ENCODE assay signal across 24 mouse cellular contexts in genomic region chr9:44049381-44050165, GRCm38 (mm10). TPM values are rescaled to one million over a fixed set of nuclear protein-coding genes. Genes with fewer than 3 reads are reported as not detected.
DNase-seq lines count a peak whose midpoint lies in the region; ATAC-seq and TF ChIP-seq lines count a peak whose summit lies in the region.
"Had no signal": no experiment of that assay in that cellular context is flagged by ENCODE, and none has a peak within 500 bp of the region (broad histone marks: within the 10 kb centered on the region; RNA-seq: fewer than 3 reads in every experiment).

No protein-coding gene starts in this region.

- no peaks in the 10 kb centered on the region for H3K79me2 ChIP-seq in MEL (ENCODE audit: control insufficient read depth, insufficient read depth, low read length, poor library complexity)

- no peak overlapping the region for H3K27ac ChIP-seq in hindbrain, postnatal 0 days
- no peak overlapping the region for H3K27ac ChIP-seq in hindbrain, embryonic 11.5 days (ENCODE audit: low read depth, low read length)
- H3K27ac ChIP-seq in MEL (ENCODE audit: control insufficient read depth, low read depth, low read length), result 0 out of 2 replicates have a peak overlapping the region, but pooled peaks have one; percentile 2
- H3K27ac ChIP-seq: embryonic facial prominence, embryonic 12.5 days; forebrain, embryonic 12.5 days; heart, adult 2 months; heart, embryonic 13.5 days; hindbrain, embryonic 13.5 days had no signal

- no peak for TF ChIP-seq RAD21 in MEL (IDR thresholded peaks at IDR 0.05; ENCODE audit: low read depth, low read length)

- H3K9me3 ChIP-seq in hindbrain, postnatal 0 days (ENCODE audit: low read length), result no peaks in the 10 kb centered on the region
- no peaks in the 10 kb centered on the region for H3K9me3 ChIP-seq in hindbrain, embryonic 11.5 days (ENCODE audit: control insufficient read depth, low read length)
- no peaks in the 10 kb centered on the region for H3K9me3 ChIP-seq in MEL (replicated peaks; ENCODE audit: insufficient read depth, low read length)
- H3K9me3 ChIP-seq: embryonic facial prominence, embryonic 12.5 days; forebrain, embryonic 12.5 days; G1E; heart, embryonic 13.5 days; hindbrain, embryonic 13.5 days had no signal

- no peak overlapping the region for H3K4me2 ChIP-seq in hindbrain, postnatal 0 days (ENCODE audit: low read depth, low read length)
- no peak overlapping the region for H3K4me2 ChIP-seq in hindbrain, embryonic 11.5 days (replicated peaks; ENCODE audit: low read depth, low read length)
- H3K4me2 ChIP-seq: embryonic facial prominence, embryonic 12.5 days; forebrain, embryonic 12.5 days; heart, embryonic 13.5 days; hindbrain, embryonic 13.5 days had no signal

- ATAC-seq in hindbrain, postnatal 0 days, result peak; percentile 21; the same call in 1 of the 2 replicates
- no peak for ATAC-seq in hindbrain, embryonic 11.5 days (ENCODE audit: low FRiP score)
- ATAC-seq: CD4-positive, CD25-positive, alpha-beta regulatory T cell, adult 4 months; forebrain, embryonic 16.5 days had no signal

- H3K36me3 ChIP-seq in hindbrain, postnatal 0 days (ENCODE audit: insufficient read depth, low read length), result no peaks in the 10 kb centered on the region
- H3K36me3 ChIP-seq in hindbrain, embryonic 11.5 days (ENCODE audit: control insufficient read depth, insufficient read depth, low read length), result no peaks in the 10 kb centered on the region
- H3K36me3 ChIP-seq in MEL (ENCODE audit: control insufficient read depth in 1 of 2, insufficient read depth in 2 of 2, low read length in 2 of 2), result peaks cover 0 to 25% of the 10 kb centered on the region in 2 experiments; a peak in 2 of 4 replicates
- H3K36me3 ChIP-seq: embryonic facial prominence, embryonic 12.5 days; forebrain, embryonic 12.5 days; G1E; heart, embryonic 13.5 days; hindbrain, embryonic 13.5 days had no signal

- no peak for DNase-seq in hindbrain, postnatal 0 days (ENCODE audit: low spot score)
- no peak for DNase-seq in hindbrain, embryonic 11.5 days (ENCODE audit: low spot score)
- DNase-seq in layer of hippocampus, adult 9-11 months, result peak; percentile 98
- DNase-seq in layer of hippocampus, postnatal 36 days, result no peak
- DNase-seq in 3T3-L1 (ENCODE audit: low read depth, low spot score), result peak; percentile 39
- no peak for DNase-seq in MEL (ENCODE audit: low read depth, low spot score)
- DNase-seq in lung, postnatal 4 days, result no peak
- no peak for DNase-seq in cerebellum, adult 18-20 months
- DNase-seq: adrenal gland, postnatal 10 days; B cell, adult 2 months; cerebellum, postnatal 14 days; gastrocnemius, postnatal 10 days; heart, adult 2 months; heart, postnatal 36 days had no signal

- WGBS in hindbrain, postnatal 0 days, result 89% methylated on average over 8 of the region's 8 CpGs
- WGBS in hindbrain, embryonic 11.5 days, result 84% methylated on average over 8 of the region's 8 CpGs

- H3K27me3 ChIP-seq in hindbrain, postnatal 0 days (ENCODE audit: insufficient read depth, low read length), result peaks cover 4% of the 10 kb centered on the region; the same call in 1 of the 2 replicates
- H3K27me3 ChIP-seq in hindbrain, embryonic 11.5 days (ENCODE audit: control insufficient read depth, insufficient read depth, low read length), result peaks cover 8% of the 10 kb centered on the region
- no peaks in the 10 kb centered on the region for H3K27me3 ChIP-seq in MEL (ENCODE audit: control insufficient read depth in 1 of 2, insufficient read depth in 2 of 2, low read length in 2 of 2)

- TF ChIP-seq POLR2A in MEL (IDR thresholded peaks at IDR 0.05; ENCODE audit: control insufficient read depth in 1 of 2, insufficient read depth in 1 of 2, low read depth in 1 of 2, low read length in 2 of 2, poor library complexity in 1 of 2), result no peak

- no peaks in the 10 kb centered on the region for H3K4me1 ChIP-seq in hindbrain, postnatal 0 days (ENCODE audit: insufficient read depth, low read length)
- H3K4me1 ChIP-seq in hindbrain, embryonic 11.5 days (replicated peaks; ENCODE audit: control insufficient read depth, insufficient read depth, low read length), result no peaks in the 10 kb centered on the region
- H3K4me1 ChIP-seq in MEL (ENCODE audit: control insufficient read depth in 1 of 2, insufficient read depth in 2 of 2, low read length in 2 of 2), result peaks cover 5 to 38% of the 10 kb centered on the region in 2 experiments
- H3K4me1 ChIP-seq: forebrain, embryonic 12.5 days; hindbrain, embryonic 13.5 days had no signal

- H3K4me3 ChIP-seq in hindbrain, postnatal 0 days (ENCODE audit: low read length), result no peak overlapping the region
- no peak overlapping the region for H3K4me3 ChIP-seq in hindbrain, embryonic 11.5 days (ENCODE audit: low read depth, low read length)
- no peak overlapping the region for H3K4me3 ChIP-seq in MEL (ENCODE audit: control insufficient read depth in 1 of 2, insufficient read depth in 1 of 2, low read depth in 2 of 2, low read length in 2 of 2)
- H3K4me3 ChIP-seq: embryonic facial prominence, embryonic 12.5 days; forebrain, embryonic 12.5 days; heart, adult 2 months; heart, embryonic 13.5 days; hindbrain, embryonic 13.5 days had no signal

- no peak for TF ChIP-seq EP300 in MEL (IDR thresholded peaks at IDR 0.05; ENCODE audit: low read depth in 1 of 2, low read length in 2 of 2)

- H3K9ac ChIP-seq in hindbrain, postnatal 0 days (replicated peaks; ENCODE audit: low read length), result no peak overlapping the region
- H3K9ac ChIP-seq in hindbrain, embryonic 11.5 days (ENCODE audit: low read depth, low read length), result no peak overlapping the region
- H3K9ac ChIP-seq in MEL (ENCODE audit: control insufficient read depth, low read depth, low read length, poor library complexity, severe bottlenecking), result no peak overlapping the region
- H3K9ac ChIP-seq: embryonic facial prominence, embryonic 12.5 days; forebrain, embryonic 12.5 days; heart, embryonic 13.5 days; hindbrain, embryonic 13.5 days had no signal

- no peak for TF ChIP-seq CTCF in hindbrain, postnatal 0 days (IDR thresholded peaks at IDR 0.05; ENCODE audit: low read depth)
- TF ChIP-seq CTCF in MEL (IDR thresholded peaks at IDR 0.05 in 2 of 3, conservative IDR thresholded peaks at IDR 0.05 in 1 of 3; ENCODE audit: control insufficient read depth in 1 of 3, insufficient read depth in 1 of 3, low read depth in 2 of 3, low read length in 3 of 3, poor library complexity in 1 of 3, severe bottlenecking in 1 of 3), result no peak

TF ChIP-seq in MEL, 35 proteins besides CTCF, POLR2A, EP300 and RAD21:
- no peak for TF ChIP-seq ELF1 (IDR thresholded peaks at IDR 0.05; ENCODE audit: low read depth, low read length)
- TF ChIP-seq SMC3 (IDR thresholded peaks at IDR 0.05; ENCODE audit: low read depth, low read length), result no peak
- TF ChIP-seq GATA1 (IDR thresholded peaks at IDR 0.05; ENCODE audit: low read depth, low read length), result no peak
- TF ChIP-seq SIN3A (IDR thresholded peaks at IDR 0.05; ENCODE audit: low read length), result no peak
- no peak for TF ChIP-seq MYC (IDR thresholded peaks at IDR 0.05; ENCODE audit: low read depth, low read length)
- TF ChIP-seq ZC3H11A (IDR thresholded peaks at IDR 0.05; ENCODE audit: low read depth, low read length), result no peak
- no peak for TF ChIP-seq BHLHE40 (IDR thresholded peaks at IDR 0.05; ENCODE audit: borderline replicate concordance, low read depth, low read length)
- no peak for TF ChIP-seq GABPA (IDR thresholded peaks at IDR 0.05; ENCODE audit: low read depth, low read length)
- no peak for TF ChIP-seq TCF12 (IDR thresholded peaks at IDR 0.05; ENCODE audit: low read depth, low read length)
- TF ChIP-seq MAZ (IDR thresholded peaks at IDR 0.05; ENCODE audit: low read depth, low read length), result no peak
- TF ChIP-seq USF1 (IDR thresholded peaks at IDR 0.05; ENCODE audit: low read depth, low read length), result no peak
- no peak for TF ChIP-seq POLR2AphosphoS5 (IDR thresholded peaks at IDR 0.05; ENCODE audit: borderline replicate concordance, low read depth, low read length)

RNA-seq across cellular contexts. Expression of gene Thy1, which starts 6.4 kb away (rescaled TPM):
- 131 and 138 TPM in 2 replicates for total RNA-seq in hindbrain, postnatal 0 days (2014; rRNA removed)
- 49.6 and 51.1 TPM in 2 replicates for polyA plus RNA-seq in hindbrain, postnatal 0 days (2015; fragmentation: Nextera tagmentation; extraction: Ambion mirVana)
- 0.31 and 0.35 TPM in 2 replicates for polyA plus RNA-seq in hindbrain, embryonic 11.5 days (2014; fragmentation: Nextera tagmentation; extraction: Ambion mirVana)
- total RNA-seq in layer of hippocampus, postnatal 36 days (2021), result 100 to 1,000 TPM; 786 to 920 TPM
- 1.5 and 4.0 TPM in 2 replicates for total RNA-seq in MEL (2012; rRNA removed)
- polyA plus RNA-seq in MEL (2012; ENCODE audit: insufficient read depth in 1 of 2, insufficient read length in 2 of 2, low read depth in 1 of 2, low replicate concordance in 2 of 2, missing spikeins in 1 of 2), result 10 to 100 TPM in 1 of 2 experiments, not detected in 1; 24.0 TPM
- total RNA-seq: G1E had no signal
- polyA plus RNA-seq: forebrain, embryonic 12.5 days; G1E had no signal

RNA-seq across cellular contexts. Expression of gene Usp2, which starts 17.2 kb away (rescaled TPM):
- 11.0 and 14.2 TPM in 2 replicates for total RNA-seq in hindbrain, postnatal 0 days (2014; rRNA removed)
- 19.6 and 20.5 TPM in 2 replicates for polyA plus RNA-seq in hindbrain, postnatal 0 days (2015; fragmentation: Nextera tagmentation; extraction: Ambion mirVana)
- 11.4 and 13.9 TPM in 2 replicates for polyA plus RNA-seq in hindbrain, embryonic 11.5 days (2014; fragmentation: Nextera tagmentation; extraction: Ambion mirVana)
- total RNA-seq in layer of hippocampus, postnatal 36 days (2021), result 10 to 100 TPM; 66.2 to 74.9 TPM
- 3.6 and 4.3 TPM in 2 replicates for total RNA-seq in MEL (2012; rRNA removed)
- polyA plus RNA-seq in MEL (2012; ENCODE audit: insufficient read depth in 1 of 2, insufficient read length in 2 of 2, low read depth in 1 of 2, low replicate concordance in 2 of 2, missing spikeins in 1 of 2), result 10 to 100 TPM in 1 of 2 experiments, not detected in 1; 13.9 TPM

RNA-seq across cellular contexts. Expression of gene Mfrp, which starts 52.0 kb away (rescaled TPM):
- 2.8 and 4.0 TPM in 2 replicates for total RNA-seq in hindbrain, postnatal 0 days (2014; rRNA removed)
- polyA plus RNA-seq in hindbrain, postnatal 0 days (2015; fragmentation: Nextera tagmentation; extraction: Ambion mirVana), result 0.24 and 0.50 TPM in 2 replicates
- 0.10 and 0.23 TPM in 2 replicates for polyA plus RNA-seq in hindbrain, embryonic 11.5 days (2014; fragmentation: Nextera tagmentation; extraction: Ambion mirVana)
- 1 to 10 TPM in 1 of 2 experiments, under 1 TPM in 1; 0.17 to 2.5 TPM for total RNA-seq in layer of hippocampus, postnatal 36 days (2021)
- total RNA-seq in MEL (2012; rRNA removed), result not detected in 2 replicates
- polyA plus RNA-seq in MEL (2012; ENCODE audit: insufficient read depth in 1 of 2, insufficient read length in 2 of 2, low read depth in 1 of 2, low replicate concordance in 2 of 2, missing spikeins in 1 of 2), result under 1 TPM in 1 of 2 experiments, not detected in 1; 0.10 TPM
- total RNA-seq: common myeloid progenitor, adult 5-6 weeks; G1E; gastrocnemius, postnatal 4 days; heart, postnatal 36 days had no signal
- polyA plus RNA-seq: CD4-positive, CD25-positive, alpha-beta regulatory T cell, adult 4 months; forebrain, embryonic 16.5 days; G1E; heart, embryonic 13.5 days; heart, postnatal 0 days had no signal

RNA-seq across cellular contexts. Expression of gene C1qtnf5, which starts 57.5 kb away (rescaled TPM):
- total RNA-seq in hindbrain, postnatal 0 days (2014; rRNA removed), result 36.7 and 39.5 TPM in 2 replicates
- 12.3 and 12.8 TPM in 2 replicates for polyA plus RNA-seq in hindbrain, postnatal 0 days (2015; fragmentation: Nextera tagmentation; extraction: Ambion mirVana)
- polyA plus RNA-seq in hindbrain, embryonic 11.5 days (2014; fragmentation: Nextera tagmentation; extraction: Ambion mirVana), result 0.82 and 1.2 TPM in 2 replicates
- total RNA-seq in layer of hippocampus, postnatal 36 days (2021), result 10 to 100 TPM; 17.0 to 17.6 TPM
- total RNA-seq in MEL (2012; rRNA removed), result 0.19 TPM in 1 of 2 replicates, not detected in the other
- polyA plus RNA-seq in MEL (2012; ENCODE audit: insufficient read depth in 1 of 2, insufficient read length in 2 of 2, low read depth in 1 of 2, low replicate concordance in 2 of 2, missing spikeins in 1 of 2), result under 1 TPM in 1 of 2 experiments, not detected in 1; 0.13 TPM
- total RNA-seq: common myeloid progenitor, adult 5-6 weeks; G1E had no signal
- polyA plus RNA-seq: CD4-positive, CD25-positive, alpha-beta regulatory T cell, adult 4 months had no signal

Comparison
In these comparisons a context has a peak if more than half of its experiments do, and no peak if none do; other contexts are left out.
1. DNase-seq: peak in layer of hippocampus, adult 9-11 months (single experiment) and 3T3-L1 (single experiment); none in hindbrain, postnatal 0 days (single experiment), hindbrain, embryonic 11.5 days (single experiment), layer of hippocampus, postnatal 36 days (0 of 2), MEL (single experiment), lung, postnatal 4 days (0 of 2) and cerebellum, adult 18-20 months (0 of 2).
2. RNA of gene Thy1, which starts 6.4 kb away (total RNA-seq): 786 to 920 TPM in layer of hippocampus, postnatal 36 days and 131 to 138 TPM in hindbrain, postnatal 0 days; 1.5 to 4.0 TPM in MEL; every median in the first group is over 10 times any median in the second.